Mouse (Mus musculus) brain, embryonic 14.5 days (tissue): Measurements from ENCODE around the gene Dedd2.

ENCODE experiments used
- CTCF ChIP-seq: fragments of 200-500 bp; IDR thresholded peaks from 2 replicates; pipeline ENCODE4 v1.5.1; 2012; ENCODE audit warnings: inconsistent platforms, mild to moderate bottlenecking, moderate library complexity, borderline replicate concordance; ENCODE audit not compliant: insufficient read depth, insufficient read length; ENCODE audit errors: extremely low read depth
- POLR2A ChIP-seq: fragments of 200-500 bp; IDR thresholded peaks from 2 replicates; pipeline ENCODE4 v1.6.1; 2012; ENCODE audit warnings: mild to moderate bottlenecking, inconsistent platforms, borderline replicate concordance; ENCODE audit not compliant: poor library complexity, insufficient read depth, insufficient read length, severe bottlenecking; ENCODE audit errors: extremely low read depth

DNA sequence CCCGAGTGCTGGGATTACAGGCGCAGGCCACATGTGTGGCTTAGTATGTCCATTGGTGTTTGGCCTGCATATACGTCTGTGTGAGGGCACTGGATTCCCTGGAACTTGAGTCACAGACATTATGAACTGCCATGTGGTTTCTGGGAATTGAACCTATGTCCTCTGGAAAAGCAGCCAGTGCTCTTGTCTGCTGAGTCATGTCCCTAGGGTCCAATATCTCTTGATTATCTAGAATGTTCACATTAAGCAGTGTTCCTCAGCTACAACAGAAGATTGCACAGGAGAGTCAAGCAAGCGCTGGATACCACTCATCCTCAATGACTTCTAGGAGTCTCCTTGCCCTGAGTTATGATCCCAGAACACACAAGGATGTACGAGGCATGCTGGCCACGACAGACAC is 36.3 kb downstream of the Dedd2 start:
- no peak for TF ChIP-seq POLR2A
- no peak for TF ChIP-seq CTCF
